Mouse (Mus musculus): ENCODE measurements around the gene Syngr3.
A peak's percentile ranks its signal among the peaks of the same experiment; 100 is the strongest.
"Not testable (repeated sequence)": the region's sequence is repeated elsewhere in the genome, so short reads cannot be mapped to it uniquely, and the experiment has no call there.

Gene Syngr3

DNA sequence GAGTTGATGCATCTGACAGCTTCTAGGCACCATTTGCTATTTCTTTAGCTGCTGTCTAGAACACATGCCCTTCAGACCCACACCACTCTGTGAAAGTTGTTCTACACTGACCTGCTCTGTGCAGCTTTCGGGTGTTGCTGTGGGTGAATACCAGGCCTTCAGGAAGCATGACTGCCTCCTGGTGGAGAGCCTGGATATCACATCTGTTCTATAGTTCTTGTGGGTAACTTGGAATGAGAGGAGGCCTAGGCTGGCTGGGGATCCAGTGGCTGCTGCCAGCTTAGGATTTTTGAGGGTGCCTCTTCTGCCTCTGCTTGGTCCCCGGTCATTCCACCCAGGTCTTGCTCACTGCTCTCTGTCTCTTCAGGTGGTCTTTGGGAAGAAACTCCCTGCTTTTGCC lies 13.6 kb downstream of the Syngr3 start:
- peak; percentile 82 to 86 for DNase-seq

DNA sequence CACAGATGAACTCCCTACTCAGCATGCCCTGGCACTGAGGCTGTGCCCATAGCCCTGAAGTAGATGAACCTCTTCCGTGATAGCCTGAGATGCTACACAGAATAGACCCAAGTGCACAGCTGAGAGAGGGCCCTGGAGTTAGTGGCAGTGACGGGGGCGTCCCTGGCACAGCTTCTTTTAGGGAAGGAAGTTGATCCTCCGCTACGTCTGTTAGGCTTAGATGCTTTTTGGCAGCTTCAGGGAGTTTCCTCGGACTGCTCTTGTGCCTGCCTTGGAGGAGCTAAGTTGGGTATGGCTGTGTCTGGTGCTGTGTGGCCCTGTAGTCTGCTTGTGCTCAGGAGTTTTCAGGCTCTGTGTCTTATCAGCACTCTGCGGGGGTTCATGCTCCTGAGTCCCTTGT lies 15.5 kb downstream of the Syngr3 start:
- no peak for DNase-seq

DNA sequence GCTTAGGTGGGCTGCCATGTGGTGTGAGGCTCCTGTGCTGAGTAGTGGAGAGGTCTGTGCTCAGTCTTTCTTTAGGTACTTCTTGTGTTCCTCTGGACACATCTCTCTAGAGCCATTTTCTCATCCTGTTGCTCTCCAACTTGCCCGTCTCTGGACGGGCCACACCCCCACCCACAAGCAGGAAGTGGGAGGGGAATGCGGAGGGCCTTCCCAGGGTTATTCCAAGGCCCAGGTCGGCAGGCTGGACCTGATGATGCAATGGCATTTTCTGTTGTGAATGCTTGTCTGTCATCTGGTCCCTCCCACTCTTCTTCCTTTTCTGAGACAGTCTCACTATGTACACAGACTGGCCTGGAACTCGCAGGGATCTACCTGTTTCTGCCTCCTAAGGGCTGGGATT lies 17.6 kb downstream of the Syngr3 start:
- DNase-seq, result no peak

DNA sequence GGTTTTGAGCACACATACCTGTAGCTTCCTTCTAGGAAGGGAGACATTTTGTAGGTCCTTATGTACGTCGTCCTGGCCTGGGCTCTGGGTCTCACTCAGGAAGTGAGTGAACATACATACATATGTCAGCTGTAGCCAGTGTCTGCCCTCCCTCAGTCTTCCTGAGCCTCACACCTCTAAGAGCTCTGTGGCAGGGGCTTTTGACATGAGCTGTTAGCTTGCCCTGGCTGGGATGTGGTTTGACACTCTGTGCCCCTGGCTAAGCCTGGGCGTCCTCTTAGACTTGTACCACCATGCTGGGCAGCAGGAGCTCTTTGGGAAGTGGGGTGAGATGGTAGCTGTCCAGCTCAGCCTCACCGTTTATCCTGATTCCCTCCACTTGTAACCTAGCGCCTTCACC lies 18.4 kb downstream of the Syngr3 start:
- DNase-seq, result no peak

DNA sequence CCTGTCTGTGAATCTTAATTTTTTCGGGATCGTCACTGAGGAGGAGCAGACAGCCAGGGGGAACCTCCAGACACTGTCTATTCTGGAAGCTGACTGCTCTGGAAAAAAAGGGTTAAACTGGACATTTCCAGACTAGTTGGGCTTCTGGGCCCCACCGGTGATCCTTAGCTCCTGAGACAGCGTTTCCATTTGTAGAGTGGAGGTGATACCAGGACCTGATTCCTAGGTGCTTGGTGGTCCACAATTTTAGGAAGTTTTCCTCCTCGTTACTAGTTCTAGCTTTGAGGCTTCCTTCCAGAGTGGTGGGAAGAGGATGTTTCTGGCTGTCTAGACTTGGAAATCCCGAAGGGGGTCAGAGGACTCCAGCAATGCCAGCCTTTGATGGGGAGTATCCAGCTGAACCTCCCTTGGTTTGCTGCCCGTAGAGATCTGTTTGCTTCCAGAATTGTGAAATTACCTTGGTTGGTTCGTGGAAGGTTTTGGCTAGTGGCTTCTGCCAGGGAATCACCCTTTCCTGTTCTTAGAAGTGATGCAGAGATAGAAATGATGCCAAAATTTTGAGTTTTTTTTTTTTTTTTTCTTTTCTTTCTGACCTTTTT lies 19.4 kb downstream of the Syngr3 start:
- DNase-seq, result no peak

DNA sequence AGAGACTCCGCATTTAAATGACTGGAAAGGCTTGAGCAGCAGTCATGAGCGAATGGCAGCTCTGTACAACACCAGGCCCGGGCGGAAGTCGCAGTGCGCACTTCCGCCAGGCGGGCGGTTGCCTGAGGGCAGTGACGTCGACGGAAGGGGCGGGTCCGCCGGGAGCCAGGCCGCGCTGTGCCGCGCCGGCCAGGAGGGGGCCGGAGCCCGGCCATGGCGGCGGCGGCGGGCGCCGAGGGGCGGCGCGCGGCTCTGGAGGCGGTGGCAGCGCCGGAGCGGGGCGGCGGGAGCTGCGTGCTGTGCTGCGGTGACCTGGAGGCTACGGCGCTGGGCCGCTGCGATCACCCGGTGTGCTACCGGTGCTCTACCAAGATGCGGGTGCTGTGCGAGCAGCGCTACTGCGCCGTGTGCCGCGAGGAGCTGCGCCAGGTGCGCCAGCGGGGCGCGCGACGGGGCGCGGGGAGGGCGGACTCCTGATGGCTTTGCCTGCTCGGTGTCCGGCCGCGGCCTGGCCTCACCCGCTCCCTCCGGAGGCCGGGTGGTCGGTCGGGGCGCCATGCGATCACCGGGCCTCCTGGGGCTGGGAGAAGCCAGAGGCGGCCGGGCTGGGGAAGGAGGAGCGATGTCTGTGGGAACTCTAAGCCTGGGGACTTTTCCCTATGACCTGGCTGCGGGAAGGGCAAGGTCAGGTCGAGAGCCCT lies 20.1 kb downstream of the Syngr3 start, which contains the start of gene Zfp598:
TSS of gene Zfp598 (plus strand) at position 143 of the 701 bp plus-strand sequence.
- peak; percentile 98 to 99 for DNase-seq

DNA sequence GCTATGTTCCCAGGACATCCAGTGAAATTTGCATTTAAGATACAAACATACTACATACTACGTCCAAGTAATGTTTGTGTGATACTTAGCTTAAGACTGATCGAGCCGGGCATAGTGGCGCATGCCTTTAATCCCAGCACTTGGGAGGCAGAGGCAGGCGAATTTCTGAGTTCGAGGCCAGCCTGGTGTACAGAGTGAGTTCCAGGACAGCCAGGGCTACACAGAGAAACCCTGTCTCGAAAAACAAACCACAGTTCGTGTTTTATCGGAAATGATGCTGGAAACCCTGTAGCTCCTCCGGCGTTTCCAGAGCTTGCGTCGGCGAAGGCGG lies 20.6 kb downstream of the Syngr3 start:
- DNase-seq, result not testable (repeated sequence)

DNA sequence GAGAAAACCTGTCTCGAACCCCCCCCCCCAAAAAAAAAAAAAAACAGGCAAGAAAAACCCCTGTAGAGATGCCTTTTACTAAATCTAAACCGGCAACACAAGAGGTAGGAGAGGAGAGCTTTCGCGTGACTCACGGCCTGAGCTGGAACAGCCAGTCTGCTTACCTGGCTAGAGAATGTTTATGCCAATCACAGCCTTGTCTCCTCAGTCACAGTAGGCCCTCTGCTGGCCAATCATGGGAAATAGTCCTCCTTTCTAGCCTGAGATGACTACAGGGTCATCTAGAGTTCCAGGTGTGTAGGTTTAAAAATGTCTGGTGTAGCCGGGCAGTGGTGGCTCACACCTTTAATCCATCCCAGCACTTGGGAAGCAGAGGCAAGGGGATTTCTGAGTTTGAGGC lies 22.3 kb downstream of the Syngr3 start:
- DNase-seq, result peak; percentile 71 to 74

DNA sequence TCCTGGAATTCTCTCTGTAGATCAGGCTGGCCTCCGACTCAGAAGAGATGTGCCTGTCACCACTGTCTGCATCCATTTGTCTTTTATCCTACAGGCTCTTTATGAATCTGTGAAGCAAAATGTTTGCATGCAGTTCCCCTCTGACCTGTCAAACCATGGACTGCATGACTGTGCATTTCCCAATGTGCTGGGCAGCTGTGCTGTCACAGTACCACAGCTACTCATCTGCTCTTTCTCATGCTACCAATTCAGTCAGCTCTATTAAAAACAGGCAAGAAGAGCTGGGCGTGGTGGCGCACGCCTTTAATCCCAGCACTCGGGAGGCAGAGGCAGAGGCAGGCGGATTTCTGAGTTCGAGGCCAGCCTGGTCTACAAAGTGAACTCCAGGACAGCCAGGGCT lies 22.7 kb downstream of the Syngr3 start:
- not testable (repeated sequence) for DNase-seq

DNA sequence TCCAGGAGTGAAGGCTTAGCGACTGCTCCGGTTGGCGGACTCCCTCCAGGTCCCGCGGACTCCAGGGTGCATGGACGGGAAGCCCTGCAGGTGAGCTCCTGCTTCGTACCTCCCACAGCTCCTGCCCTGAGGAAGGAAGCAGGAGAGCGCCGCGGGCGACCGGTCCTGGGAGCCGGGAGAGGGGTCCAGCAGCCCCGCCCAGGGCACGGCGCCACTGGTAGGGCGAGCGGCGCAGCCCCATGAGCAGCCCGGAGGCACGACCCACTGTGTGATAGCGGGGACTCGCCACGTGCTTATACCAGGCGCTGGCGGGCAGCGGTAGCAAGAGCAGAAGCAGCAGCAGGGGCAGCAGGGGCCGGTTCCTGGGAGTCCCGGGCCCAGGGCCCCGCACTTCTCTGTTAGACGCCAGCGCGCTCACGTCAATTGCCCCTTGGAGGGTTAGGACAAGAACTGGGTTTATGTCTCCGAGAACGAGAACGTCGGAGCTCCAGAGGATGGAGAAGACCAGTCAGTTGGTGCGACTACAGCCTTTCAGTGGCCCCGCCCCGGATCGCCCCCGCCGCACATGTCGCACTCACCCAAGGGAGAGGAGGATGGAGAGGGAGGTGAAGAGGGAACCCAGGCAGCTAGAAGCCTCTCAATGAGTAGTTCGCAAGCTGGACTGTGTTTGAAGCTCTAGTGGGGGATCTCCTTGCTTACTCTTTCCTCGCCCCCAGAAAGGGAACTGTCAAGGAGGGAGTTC lies 31.6 kb downstream of the Syngr3 start, which contains the start of gene Npw:
TSS of gene Npw (minus strand) at position 441 of the 742 bp plus-strand sequence.
- peak; percentile 33 to 40 for DNase-seq

DNA sequence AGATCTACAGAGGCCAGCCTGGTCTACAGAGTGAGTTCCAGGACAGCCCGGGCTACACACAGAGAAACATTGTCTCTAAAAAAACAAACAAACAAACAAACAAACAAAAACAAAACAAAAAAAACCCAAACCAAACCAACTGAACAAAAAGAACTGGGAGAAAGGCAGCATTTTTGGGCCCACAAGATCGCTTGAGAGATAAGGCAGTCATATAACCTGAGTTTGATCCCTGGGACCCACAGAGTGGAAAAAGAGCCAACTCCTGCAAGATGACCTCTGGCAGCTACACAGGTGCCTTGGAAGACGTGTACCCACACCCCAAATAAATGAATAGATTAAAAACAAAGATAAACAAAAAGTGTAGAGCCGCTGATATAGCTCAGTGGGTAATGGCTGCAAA lies 34.8 kb downstream of the Syngr3 start:
- no peak for DNase-seq

DNA sequence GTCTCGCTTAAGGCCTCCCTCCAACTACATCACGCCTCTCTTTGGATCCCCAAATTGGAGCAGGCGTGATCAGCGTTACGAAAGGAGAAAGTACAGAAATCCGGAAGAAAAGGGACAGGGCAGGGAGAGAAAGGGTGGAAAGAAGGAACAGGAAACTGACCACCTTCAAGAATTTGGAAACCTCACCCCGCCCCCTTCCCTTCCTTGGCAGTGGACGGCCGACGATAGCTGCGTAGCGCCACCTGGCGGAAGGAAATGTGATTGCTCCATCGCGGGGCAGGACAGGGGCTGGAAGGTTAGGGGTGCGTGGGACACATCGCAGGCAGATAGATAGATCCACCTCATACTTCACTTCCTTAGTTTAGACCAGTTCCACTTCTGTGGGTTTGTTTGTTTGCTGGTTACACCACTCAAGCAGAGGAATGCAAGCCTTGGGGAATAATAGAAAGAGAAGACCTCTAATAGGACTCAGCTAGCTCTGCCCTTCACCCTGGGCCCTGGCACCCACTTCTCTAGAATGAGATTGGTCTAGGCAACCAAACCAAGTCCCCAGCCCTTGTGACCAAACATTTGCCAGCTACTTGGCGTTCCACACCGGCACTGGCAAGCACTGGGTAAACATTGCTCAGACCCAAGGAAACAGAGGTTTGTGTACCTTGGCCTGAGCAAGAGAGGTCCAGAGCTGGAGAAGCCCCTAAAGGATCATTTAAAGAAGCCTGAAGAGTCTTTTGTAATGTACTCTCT lies 35.6 kb downstream of the Syngr3 start:
- DNase-seq, result peak; percentile 84

DNA sequence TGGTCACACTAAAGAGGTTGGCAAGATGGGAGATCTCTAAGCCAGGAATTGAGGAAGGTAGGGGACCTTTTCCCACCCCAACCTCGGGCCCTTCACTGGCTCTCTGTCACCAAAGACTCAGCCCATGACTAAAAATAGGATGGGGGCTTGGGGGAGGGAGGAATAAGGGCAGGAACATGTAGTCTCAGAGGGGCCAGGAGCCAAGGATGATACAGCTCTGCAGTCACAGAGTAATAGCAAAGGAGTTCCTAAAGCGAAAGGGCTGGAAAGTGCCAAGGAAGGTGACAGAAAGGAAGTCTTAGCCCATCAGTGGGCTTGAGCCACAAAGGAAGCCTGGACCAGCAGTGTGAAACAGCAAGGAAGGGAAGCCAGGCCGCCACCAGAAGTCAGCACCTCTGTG lies 37.9 kb downstream of the Syngr3 start:
- no peak for DNase-seq

DNA sequence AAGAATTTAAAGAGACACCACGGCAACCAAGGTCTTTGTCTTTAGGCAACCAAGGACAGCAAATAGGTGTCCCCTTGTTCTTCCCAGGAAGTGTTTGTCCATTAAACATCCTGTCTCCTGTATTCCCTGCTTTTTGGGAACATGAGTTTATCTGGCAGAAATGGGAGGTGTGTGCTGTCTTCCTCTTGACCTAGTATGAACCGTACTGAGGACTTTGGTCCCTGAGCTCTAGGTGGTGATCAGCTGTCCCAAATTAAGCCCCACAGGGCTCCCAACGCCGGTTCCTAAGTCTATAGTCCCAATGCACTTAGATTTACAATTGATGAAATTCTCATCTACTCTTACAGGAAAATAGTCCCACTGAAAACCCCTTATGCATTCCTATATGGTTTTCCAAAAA lies 39.0 kb downstream of the Syngr3 start:
- no peak for DNase-seq

DNA sequence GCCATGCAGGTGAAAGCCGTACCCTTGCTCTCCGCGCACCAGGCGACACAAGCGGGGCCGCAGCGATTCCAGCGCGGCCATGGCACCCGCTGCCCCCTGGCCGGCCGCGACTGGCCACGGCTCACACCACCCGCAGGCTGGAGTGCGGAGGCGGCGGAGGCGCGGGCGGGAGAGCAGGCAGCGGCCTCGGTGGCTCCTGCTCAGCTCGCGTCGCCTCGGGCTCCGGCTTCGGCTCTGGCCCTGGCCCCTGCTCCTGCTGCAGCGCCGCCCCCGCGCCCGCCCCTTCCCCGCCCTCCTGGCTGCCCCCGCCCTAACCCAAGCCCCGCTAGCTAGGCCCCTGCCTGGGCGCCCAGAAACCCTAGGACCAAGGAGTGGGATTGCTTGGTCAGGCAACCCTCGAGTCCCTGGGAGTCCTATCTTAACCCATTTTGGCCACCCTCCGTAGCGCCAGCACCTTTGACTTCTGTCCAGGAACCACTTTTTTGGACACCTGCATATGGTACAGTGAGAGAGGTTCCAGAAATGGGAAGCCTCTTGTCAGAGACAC lies 39.6 kb downstream of the Syngr3 start, which contains the start of gene Slc9a3r2:
TSS of gene Slc9a3r2 (minus strand) at position 258 of the 547 bp plus-strand sequence.
- no peak for DNase-seq

DNA sequence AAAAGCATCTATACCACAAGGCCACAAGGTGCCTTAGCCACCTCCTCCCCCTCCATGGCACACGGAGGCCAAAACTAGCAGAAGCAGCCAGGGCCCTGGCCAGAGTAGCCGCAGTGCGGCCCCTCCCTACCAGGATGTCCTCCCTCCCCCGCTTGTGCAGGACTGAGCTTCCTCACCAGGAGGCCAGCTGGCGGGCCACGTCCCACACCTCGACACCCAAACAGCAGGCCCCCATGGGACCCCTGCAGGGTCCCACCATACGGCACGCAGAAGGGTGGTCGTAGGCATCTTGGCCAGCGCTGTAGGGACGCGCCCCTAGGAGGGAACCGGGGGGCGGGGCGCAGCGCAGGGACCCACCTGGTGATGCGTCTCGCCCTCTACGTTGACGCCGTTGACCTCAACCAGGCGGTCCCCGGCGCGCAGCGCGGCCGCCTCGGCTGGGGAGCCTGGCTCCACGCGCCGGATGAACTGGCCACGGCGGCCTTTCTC lies 40.1 kb downstream of the Syngr3 start:
- DNase-seq, result peak; percentile 21 to 27

DNA sequence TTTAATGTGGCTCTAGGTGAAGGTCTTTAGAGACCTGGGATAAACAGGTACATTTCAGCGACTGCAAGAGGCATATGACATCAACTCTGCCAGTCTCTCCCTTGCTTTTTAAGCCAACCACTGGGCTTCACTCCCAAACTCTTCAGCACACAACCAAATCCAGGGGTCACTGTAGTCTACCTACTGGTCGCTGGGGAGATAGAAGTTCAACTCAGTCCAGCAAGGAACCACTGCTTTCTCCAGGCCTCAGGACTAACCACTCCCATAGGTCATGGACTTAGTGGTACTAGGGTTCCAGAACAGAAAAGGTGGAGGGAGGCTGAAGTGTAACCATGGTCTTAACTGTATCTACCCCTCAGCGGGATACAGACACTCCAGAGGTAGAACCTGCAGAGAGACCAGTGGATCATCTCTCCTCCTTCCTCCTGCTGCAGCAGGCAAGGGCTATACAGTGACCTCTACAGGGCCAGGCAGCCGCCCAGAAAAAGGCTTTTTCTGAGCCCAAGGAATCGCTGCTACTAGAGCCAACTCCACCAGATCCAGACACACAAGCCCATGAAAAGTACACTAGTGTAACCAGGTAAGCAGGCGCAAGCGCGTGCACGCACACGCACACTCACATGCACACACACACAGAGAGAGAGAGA lies 40.9 kb downstream of the Syngr3 start:
- no peak for DNase-seq

DNA sequence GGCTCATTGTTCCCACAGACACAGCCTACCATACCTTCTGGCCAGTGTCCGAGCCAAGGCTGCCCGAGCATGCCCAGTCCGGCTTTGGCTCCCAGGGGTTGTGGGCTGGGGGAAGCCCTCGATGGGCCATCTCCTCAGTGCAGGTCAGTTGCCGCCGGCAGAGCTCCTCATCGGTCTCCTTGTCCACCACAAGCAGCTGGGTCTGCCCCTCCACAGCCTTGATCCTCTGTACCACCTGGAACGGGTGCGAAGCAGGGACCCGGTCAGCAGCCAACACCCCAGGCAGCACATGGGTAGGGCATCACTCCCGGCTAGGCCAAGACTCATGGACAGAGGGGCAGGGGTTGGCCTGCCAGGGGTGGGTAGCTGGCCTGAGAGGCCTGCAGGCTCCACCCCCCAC lies 42.3 kb downstream of the Syngr3 start:
- no peak for DNase-seq

DNA sequence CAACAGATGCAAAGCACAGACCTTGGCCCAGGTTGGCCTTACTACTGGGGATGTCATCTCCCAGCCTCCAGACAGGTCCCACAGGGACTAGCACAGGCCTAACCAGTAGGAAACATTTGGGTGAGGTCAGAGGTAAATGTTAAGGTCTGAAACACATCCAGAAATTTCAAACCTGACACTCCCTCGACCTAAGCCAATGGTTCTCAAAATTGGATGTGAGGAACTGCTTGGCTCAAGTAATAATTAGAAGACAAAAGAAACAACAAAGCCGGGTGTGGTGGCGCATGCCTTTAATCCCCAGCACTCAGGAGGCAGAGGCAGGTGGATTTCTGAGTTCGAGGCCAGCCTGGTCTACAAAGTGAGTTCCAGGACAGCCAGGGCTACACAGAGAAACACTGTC lies 43.4 kb downstream of the Syngr3 start:
- no peak for DNase-seq

DNA sequence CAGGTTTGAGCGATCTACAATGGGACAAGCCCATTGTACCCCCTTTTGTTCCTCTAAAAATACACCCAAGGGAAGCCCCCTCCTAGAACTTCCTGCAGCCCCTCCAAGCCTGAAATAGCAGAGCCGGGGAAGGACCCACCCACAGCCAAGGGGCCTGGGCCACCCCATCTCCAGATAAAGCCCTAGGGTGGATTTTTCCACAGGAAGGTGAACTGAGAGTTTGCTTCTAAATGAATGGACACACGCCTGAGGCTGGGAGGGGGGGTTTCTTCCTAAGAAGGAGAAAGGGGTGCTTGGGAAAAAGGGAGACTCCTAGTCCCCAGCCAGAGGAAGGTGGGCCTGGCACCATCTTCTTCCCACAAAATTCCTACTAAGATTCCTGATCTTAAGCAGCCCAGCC lies 43.8 kb downstream of the Syngr3 start:
- DNase-seq, result no peak

DNA sequence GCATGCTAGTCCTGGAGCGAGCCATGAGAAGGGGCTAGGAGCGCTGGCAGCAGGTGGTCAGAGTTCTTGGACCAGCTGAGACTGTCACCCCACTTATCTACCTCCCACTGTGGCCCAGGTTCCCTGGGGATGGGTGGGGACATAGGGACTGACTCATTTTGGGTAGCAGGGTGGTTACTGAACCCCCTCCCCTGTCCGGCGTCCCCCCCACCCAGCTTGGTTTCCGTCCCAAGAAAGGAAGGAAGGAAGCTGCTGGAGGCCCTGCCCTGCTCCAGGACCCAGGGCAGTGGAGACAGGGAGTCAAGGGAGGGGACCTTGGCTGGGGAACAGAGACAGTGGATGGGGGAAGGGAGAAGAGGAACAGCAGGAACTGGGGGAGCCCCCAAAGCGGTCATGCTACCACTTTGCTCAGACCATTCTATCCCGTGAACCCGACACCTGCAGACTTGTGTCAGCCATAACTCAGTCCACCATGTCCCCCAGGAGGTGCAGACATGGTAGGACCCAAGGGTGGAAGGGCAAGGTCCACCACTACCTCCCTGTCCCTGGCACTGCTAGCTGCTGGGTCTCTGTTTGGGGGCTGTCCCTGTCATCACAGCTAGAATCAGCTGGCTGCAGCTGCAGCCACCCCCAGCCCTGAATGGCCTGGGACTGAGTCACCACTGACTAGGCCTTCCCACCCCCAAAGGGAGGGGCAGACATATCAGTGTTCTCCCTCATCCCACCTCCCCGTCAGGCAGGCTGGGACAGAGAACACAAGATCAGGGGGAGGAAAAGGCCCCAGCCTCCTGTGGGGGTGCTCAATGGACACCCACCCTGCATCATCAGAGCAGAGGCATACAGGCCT lies 44.7 kb downstream of the Syngr3 start:
- DNase-seq, result no peak
